Mouse (Mus musculus) liver, embryonic 14.5 days (tissue): ENCODE measurements around the gene Jmjd4.

Experiments used
- CTCF ChIP-seq: IDR thresholded peaks from 2 replicates; pipeline ENCODE4 v1.5.1; 2016; ENCODE audit warnings: antibody characterized with exemption, low read depth, control low read depth
- EP300 ChIP-seq: IDR thresholded peaks from 2 replicates; pipeline ENCODE4 v1.6.1; 2016; ENCODE audit warnings: antibody characterized with exemption, low read depth

DNA sequence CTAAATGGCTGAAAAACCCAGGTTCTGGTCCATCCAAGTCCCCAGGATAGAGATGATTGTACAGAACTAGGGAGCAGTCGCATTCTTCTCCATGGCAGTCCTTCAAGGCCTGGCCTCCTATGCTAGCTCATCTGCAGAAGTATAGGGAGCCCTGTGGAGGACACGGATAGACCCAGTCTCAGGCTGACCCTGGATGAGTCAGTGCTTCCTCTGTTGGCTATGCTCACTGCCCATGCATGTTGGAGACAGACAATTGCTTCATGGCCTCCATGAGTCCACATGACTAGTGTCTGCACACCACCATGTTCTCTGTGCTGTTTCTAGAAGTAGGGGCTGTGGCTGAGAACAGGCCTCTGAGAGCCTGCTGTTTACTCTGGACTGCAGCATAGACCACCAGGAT lies 6.5 kb downstream of the Jmjd4 start:
- TF ChIP-seq EP300 (no peak), CTCF (no peak)
